ENCODE assay signal across 20 mouse cellular contexts in genomic region chr11:36604272-36604671, GRCm38 (mm10).
A peak's percentile ranks its signal among the peaks of the same experiment; 100 is the strongest.
DNase-seq lines count a peak whose midpoint lies in the region; ATAC-seq and TF ChIP-seq lines count a peak whose summit lies in the region.
"Had no signal": no experiment of that assay in that cellular context is flagged by ENCODE, and none has a peak within 500 bp of the region (broad histone marks: within the 10 kb centered on the region; RNA-seq: fewer than 3 reads in every experiment).

No protein-coding gene starts in this region.

- H3K4me3 ChIP-seq in lung, embryonic 14.5 days (ENCODE audit: low read depth, low read length): no peak overlapping the region
- H3K4me3 ChIP-seq in forebrain, embryonic 12.5 days (replicated peaks): no peak overlapping the region
- no peak overlapping the region for H3K4me3 ChIP-seq in midbrain, embryonic 14.5 days (replicated peaks; ENCODE audit: low read depth, low read length)
- H3K4me3 ChIP-seq: erythroblast, embryonic 14.5 days; heart, adult 2 months; heart, embryonic 15.5 days had no signal

- H3K9me3 ChIP-seq in lung, embryonic 14.5 days (ENCODE audit: low read depth, low read length): no peaks in the 10 kb centered on the region
- no peaks in the 10 kb centered on the region for H3K9me3 ChIP-seq in forebrain, embryonic 12.5 days
- no peaks in the 10 kb centered on the region for H3K9me3 ChIP-seq in midbrain, embryonic 14.5 days (ENCODE audit: control insufficient read depth, low read length)
- H3K9me3 ChIP-seq: heart, embryonic 15.5 days had no signal

- H3K27me3 ChIP-seq in lung, embryonic 14.5 days (ENCODE audit: insufficient read depth, low read length): no peaks in the 10 kb centered on the region
- no peaks in the 10 kb centered on the region for H3K27me3 ChIP-seq in forebrain, embryonic 12.5 days
- no peaks in the 10 kb centered on the region for H3K27me3 ChIP-seq in midbrain, embryonic 14.5 days (ENCODE audit: control insufficient read depth, insufficient read depth, low read length)
- H3K27me3 ChIP-seq: heart, embryonic 15.5 days; Patski had no signal

- H3K27ac ChIP-seq in lung, embryonic 14.5 days (ENCODE audit: low read depth): no peak overlapping the region
- H3K27ac ChIP-seq in forebrain, embryonic 12.5 days: peak overlapping the region; percentile 71; the same call in 1 of the 2 replicates
- peak overlapping the region; percentile 34 for H3K27ac ChIP-seq in midbrain, embryonic 14.5 days (replicated peaks; ENCODE audit: low read depth, low read length)
- H3K27ac ChIP-seq: heart, adult 2 months; heart, embryonic 15.5 days had no signal

- no peaks in the 10 kb centered on the region for H3K36me3 ChIP-seq in lung, embryonic 14.5 days (ENCODE audit: insufficient read depth)
- H3K36me3 ChIP-seq in forebrain, embryonic 12.5 days (replicated peaks): no peaks in the 10 kb centered on the region
- no peaks in the 10 kb centered on the region for H3K36me3 ChIP-seq in midbrain, embryonic 14.5 days (ENCODE audit: control insufficient read depth, insufficient read depth, low read length)
- H3K36me3 ChIP-seq: heart, embryonic 15.5 days had no signal

- H3K9ac ChIP-seq in lung, embryonic 14.5 days: no peak overlapping the region
- H3K9ac ChIP-seq in forebrain, embryonic 12.5 days: no peak overlapping the region
- H3K9ac ChIP-seq in midbrain, embryonic 14.5 days (replicated peaks; ENCODE audit: low read length): no peak overlapping the region
- H3K9ac ChIP-seq: heart, embryonic 15.5 days had no signal

- WGBS in lung, embryonic 14.5 days: 63% methylated on average over 3 of the region's 3 CpGs
- 22% methylated on average over 3 of the region's 3 CpGs for WGBS in forebrain, embryonic 12.5 days
- 13% methylated on average over 3 of the region's 3 CpGs for WGBS in midbrain, embryonic 14.5 days

- ATAC-seq in lung, embryonic 14.5 days (ENCODE audit: insufficient read depth): no peak
- ATAC-seq in forebrain, embryonic 12.5 days (ENCODE audit: low FRiP score): peak; percentile 78; the same call in 1 of the 2 replicates
- ATAC-seq in midbrain, embryonic 14.5 days (ENCODE audit: low FRiP score, low TSS enrichment): peak; percentile 66; the same call in 1 of the 2 replicates
- ATAC-seq: Patski had no signal

- no peaks in the 10 kb centered on the region for H3K4me1 ChIP-seq in lung, embryonic 14.5 days (ENCODE audit: insufficient read depth)
- peaks cover 16% of the 10 kb centered on the region for H3K4me1 ChIP-seq in forebrain, embryonic 12.5 days
- peaks cover 17% of the 10 kb centered on the region for H3K4me1 ChIP-seq in midbrain, embryonic 14.5 days (ENCODE audit: control insufficient read depth, insufficient read depth, low read length)
- H3K4me1 ChIP-seq: heart, embryonic 15.5 days had no signal

- TF ChIP-seq CTCF in lung, embryonic 14.5 days (IDR thresholded peaks at IDR 0.05; ENCODE audit: low read depth): no peak

- no peak overlapping the region for H3K4me2 ChIP-seq in lung, embryonic 14.5 days
- H3K4me2 ChIP-seq in forebrain, embryonic 12.5 days: peak overlapping the region; percentile 10; the same call in 1 of the 2 replicates
- no peak overlapping the region for H3K4me2 ChIP-seq in midbrain, embryonic 14.5 days (ENCODE audit: low read length)
- H3K4me2 ChIP-seq: heart, embryonic 15.5 days; liver, embryonic 11.5 days had no signal

- DNase-seq in cerebellum, postnatal 10 days: peak; percentile 77 to 78
- DNase-seq in cerebellum, adult 9-10 months: no peak
- DNase-seq in lung, embryonic 14.5 days: peak; percentile 8
- DNase-seq in lung, postnatal 36 days: no peak
- peak; percentile 76 for DNase-seq in midbrain, embryonic 14.5 days
- no peak for DNase-seq in kidney, postnatal 10 days
- no peak for DNase-seq in kidney, adult 9 months
- DNase-seq: adrenal gland, adult 8-10 months; cerebellum, postnatal 36 days; gastrocnemius, postnatal 25 days; heart, adult 2 months; heart, postnatal 4 days; kidney, adult 8-10 months; layer of hippocampus, adult 9-11 months; lung, adult 18-20 months had no signal

Comparison
In these comparisons a context has a peak if more than half of its experiments do, and no peak if none do; other contexts are left out.
1. DNase-seq: peak in cerebellum, postnatal 10 days (2 of 2), lung, embryonic 14.5 days (single experiment) and midbrain, embryonic 14.5 days (single experiment); none in cerebellum, adult 9-10 months (single experiment), lung, postnatal 36 days (single experiment), kidney, postnatal 10 days (single experiment) and kidney, adult 9 months (single experiment).